Mouse (Mus musculus): ENCODE data around the gene Gm5105. TPM values are rescaled to one million over a fixed set of nuclear protein-coding genes. Genes with fewer than 3 reads are reported as not detected.

Gene Gm5105
- total RNA-seq, 2 experiments from 2014 or later, result 0.67 to 0.72 TPM

GRCm38 (mm10) chr3:138069756-138070511 lies 2.7 kb upstream of the Gm5105 start:
- intact Hi-C loops (cut with DNase I), result loop anchor here (5.0 kb wide), 1 partner anchor 78 kb away; no protein-coding TSS in a partner anchor
- DNase-seq, result peak in 1 of 2 experiments; percentile 38

GRCm38 (mm10) chr3:138068103-138068502 lies 915 bp upstream of the Gm5105 start:
- intact Hi-C loops (cut with DNase I), result loop anchor here (1.0 to 5.0 kb wide), 2 partner anchors 75 to 76 kb away; partner anchors contain the start of gene Trmt10a
- peak in 1 of 2 experiments; percentile 50 for DNase-seq

- intact Hi-C loops (cut with DNase I), result loop anchor here (5.0 kb wide), 1 partner anchor 74 kb away; no protein-coding TSS in a partner anchor
- peak; percentile 62 to 72 for DNase-seq
Measured at GRCm38 (mm10) chr3:138066348-138066856, 786 bp downstream of the Gm5105 start.

- no peak for DNase-seq
- intact Hi-C loops (cut with DNase I), result loop anchor here (5.0 kb wide), 1 partner anchor 74 kb away; no protein-coding TSS in a partner anchor
Measured at GRCm38 (mm10) chr3:138065930-138066329, 1.3 kb downstream of the Gm5105 start.

GRCm38 (mm10) chr3:138064732-138065645 lies 2.2 kb downstream of the Gm5105 start, which contains the start of gene 1110002E22Rik:
Gene 1110002E22Rik (plus strand): TSS chr3:138065052.
- peak in 1 of 2 experiments; percentile 48 for DNase-seq
- intact Hi-C loops (cut with DNase I), result loop anchor here (5.0 kb wide), 2 partner anchors 38 to 73 kb away; no protein-coding TSS in a partner anchor

GRCm38 (mm10) chr3:138063731-138064329 lies 3.4 kb downstream of the Gm5105 start:
- intact Hi-C loops (cut with DNase I), result loop anchor here (5.0 kb wide), 1 partner anchor 37 kb away; no protein-coding TSS in a partner anchor

GRCm38 (mm10) chr3:138062673-138063072 lies 4.5 kb downstream of the Gm5105 start:
- intact Hi-C loops (cut with DNase I), result loop anchor here (5.0 kb wide), 1 partner anchor 35 kb away; no protein-coding TSS in a partner anchor
- no peak for DNase-seq

More at GRCm38 (mm10) chr3:138063731-138064329, 3.4 kb downstream of the Gm5105 start:
- peak; percentile 78 to 84 for DNase-seq

GRCm38 (mm10) chr3:138061205-138061911 lies 5.8 kb downstream of the Gm5105 start:
- intact Hi-C loops (cut with DNase I), result loop anchor here (5.0 kb wide), 1 partner anchor 34 kb away; no protein-coding TSS in a partner anchor

GRCm38 (mm10) chr3:138060429-138060828 lies 6.8 kb downstream of the Gm5105 start:
- peak in 1 of 2 experiments; percentile 57 for DNase-seq
- intact Hi-C loops (cut with DNase I), result loop anchor here (5.0 kb wide), 1 partner anchor 33 kb away; no protein-coding TSS in a partner anchor

More at GRCm38 (mm10) chr3:138061205-138061911, 5.8 kb downstream of the Gm5105 start:
- no peak for DNase-seq

GRCm38 (mm10) chr3:138058226-138058625 lies 9.0 kb downstream of the Gm5105 start:
- no peak for DNase-seq
- intact Hi-C loops (cut with DNase I), result no loop called here

GRCm38 (mm10) chr3:138056976-138057375 lies 10.2 kb downstream of the Gm5105 start:
- DNase-seq, result no peak
- intact Hi-C loops (cut with DNase I), result no loop called here

- peak; percentile 59 to 79 for DNase-seq
- intact Hi-C loops (cut with DNase I), result no loop called here
Measured at GRCm38 (mm10) chr3:138053969-138054368, 13.2 kb downstream of the Gm5105 start.

GRCm38 (mm10) chr3:138051431-138051830 lies 15.8 kb downstream of the Gm5105 start:
- intact Hi-C loops (cut with DNase I), result no loop called here
- DNase-seq, result no peak

- DNase-seq, result no peak
- intact Hi-C loops (cut with DNase I), result no loop called here
Measured at GRCm38 (mm10) chr3:138050772-138051171, 16.4 kb downstream of the Gm5105 start.

GRCm38 (mm10) chr3:138049555-138049954 lies 17.6 kb downstream of the Gm5105 start:
- intact Hi-C loops (cut with DNase I), result no loop called here
- no peak for DNase-seq

- intact Hi-C loops (cut with DNase I), result no loop called here
- no peak for DNase-seq
Measured at GRCm38 (mm10) chr3:138043316-138043715, 23.9 kb downstream of the Gm5105 start.

- intact Hi-C loops (cut with DNase I), result no loop called here
- peak; percentile 39 to 48 for DNase-seq
Measured at GRCm38 (mm10) chr3:138041591-138042301, 25.4 kb downstream of the Gm5105 start.

GRCm38 (mm10) chr3:138040938-138041337 lies 26.2 kb downstream of the Gm5105 start:
- no peak for DNase-seq
- intact Hi-C loops (cut with DNase I), result no loop called here

GRCm38 (mm10) chr3:138033986-138034385 lies 33.2 kb downstream of the Gm5105 start:
- intact Hi-C loops (cut with DNase I), result no loop called here
- no peak for DNase-seq
